Mouse (Mus musculus): ENCODE measurements around the gene Pcyt2. TPM values are rescaled to one million over a fixed set of nuclear protein-coding genes. Genes with fewer than 3 reads are reported as not detected.
A peak's percentile ranks its signal among the peaks of the same experiment; 100 is the strongest.

Gene Pcyt2
- polyA plus RNA-seq, 1 experiment from 2014 or later, result 239 TPM

GRCm38 (mm10) chr11:120658876-120659410, 41.2 kb upstream of the Pcyt2 start:
- no peak overlapping the region for H3K27ac ChIP-seq (ENCODE audit: low read length)
- 4% methylated on average over 24 of the region's 24 CpGs for WGBS
- peaks cover 73% of the 10 kb centered on the region for H3K27me3 ChIP-seq (ENCODE audit: control insufficient read depth, insufficient read depth, low read depth, low read length)
- ATAC-seq, result no peak
- peaks cover 11% of the 10 kb centered on the region; the same call in 1 of the 2 replicates for H3K4me1 ChIP-seq (ENCODE audit: control insufficient read depth, insufficient read depth, low read length)
- no peak overlapping the region for H3K9ac ChIP-seq (ENCODE audit: low read depth, low read length)
- H3K4me3 ChIP-seq (ENCODE audit: low read depth, low read length), result no peak overlapping the region
- no peak overlapping the region for H3K4me2 ChIP-seq (ENCODE audit: low read length)
- H3K36me3 ChIP-seq (ENCODE audit: control insufficient read depth, insufficient read depth, low read length), result no peaks in the 10 kb centered on the region
- H3K9me3 ChIP-seq (replicated peaks; ENCODE audit: control insufficient read depth, low read length, poor library complexity, severe bottlenecking), result no peaks in the 10 kb centered on the region

- peaks cover 11% of the 10 kb centered on the region; the same call in 1 of the 2 replicates for H3K4me1 ChIP-seq (ENCODE audit: control insufficient read depth, insufficient read depth, low read length)
- 91% methylated on average over 4 of the region's 4 CpGs for WGBS
These were observed 39.6 kb upstream of the Pcyt2 start for GRCm38 (mm10) chr11:120657301-120657700.

GRCm38 (mm10) chr11:120654741-120655140, 37.0 kb upstream of the Pcyt2 start:
- no peak overlapping the region for H3K4me2 ChIP-seq (ENCODE audit: low read length)
- no peaks in the 10 kb centered on the region for H3K36me3 ChIP-seq (ENCODE audit: control insufficient read depth, insufficient read depth, low read length)
- ATAC-seq, result no peak
- H3K4me1 ChIP-seq (ENCODE audit: control insufficient read depth, insufficient read depth, low read length), result no peaks in the 10 kb centered on the region; the same call in 1 of the 2 replicates
- no peak overlapping the region for H3K4me3 ChIP-seq (ENCODE audit: low read depth, low read length)
- no peaks in the 10 kb centered on the region for H3K9me3 ChIP-seq (replicated peaks; ENCODE audit: control insufficient read depth, low read length, poor library complexity, severe bottlenecking)
- peaks cover 33% of the 10 kb centered on the region for H3K27me3 ChIP-seq (ENCODE audit: control insufficient read depth, insufficient read depth, low read depth, low read length)
- H3K27ac ChIP-seq (ENCODE audit: low read length), result no peak overlapping the region
- 88% methylated on average over 3 of the region's 3 CpGs for WGBS
- no peak overlapping the region for H3K9ac ChIP-seq (ENCODE audit: low read depth, low read length)

More at GRCm38 (mm10) chr11:120657301-120657700, 39.6 kb upstream of the Pcyt2 start:
- H3K27me3 ChIP-seq (ENCODE audit: control insufficient read depth, insufficient read depth, low read depth, low read length), result peaks cover 58% of the 10 kb centered on the region
- no peaks in the 10 kb centered on the region for H3K36me3 ChIP-seq (ENCODE audit: control insufficient read depth, insufficient read depth, low read length)
- no peak overlapping the region for H3K4me3 ChIP-seq (ENCODE audit: low read depth, low read length)
- no peak overlapping the region for H3K4me2 ChIP-seq (ENCODE audit: low read length)
- no peak overlapping the region for H3K27ac ChIP-seq (ENCODE audit: low read length)
- no peak overlapping the region for H3K9ac ChIP-seq (ENCODE audit: low read depth, low read length)
- H3K9me3 ChIP-seq (replicated peaks; ENCODE audit: control insufficient read depth, low read length, poor library complexity, severe bottlenecking), result no peaks in the 10 kb centered on the region
- no peak for ATAC-seq

GRCm38 (mm10) chr11:120651872-120652271, 34.1 kb upstream of the Pcyt2 start:
- ATAC-seq, result no peak
- H3K4me3 ChIP-seq (ENCODE audit: low read depth, low read length), result no peak overlapping the region

GRCm38 (mm10) chr11:120648001-120648476, 30.3 kb upstream of the Pcyt2 start, which contains the start of gene Myadml2:
Gene Myadml2 (minus strand): TSS chr11:120648158.
- Histone ChIP-seq H3K4me3 (ENCODE audit: low read depth, low read length) (peak within 1 kb of the TSS; percentile 24), H3K27ac (ENCODE audit: low read length) (no peak within 1 kb of the TSS), H3K27me3 (ENCODE audit: control insufficient read depth, insufficient read depth, low read depth, low read length) (no peaks in the 10 kb centered on the region; the same call in 1 of the 2 replicates), H3K4me2 (ENCODE audit: low read length) (peak within 1 kb of the TSS; percentile 50), H3K36me3 (ENCODE audit: control insufficient read depth, insufficient read depth, low read length) (no peaks in the 10 kb centered on the region), H3K4me1 (ENCODE audit: control insufficient read depth, insufficient read depth, low read length) (peaks cover 5% of the 10 kb centered on the region; the same call in 1 of the 2 replicates), H3K9ac (ENCODE audit: low read depth, low read length) (peak within 1 kb of the TSS; percentile 13), H3K9me3 (replicated peaks; ENCODE audit: control insufficient read depth, low read length, poor library complexity, severe bottlenecking) (no peaks in the 10 kb centered on the region)
- ATAC-seq, result no peak
- WGBS, result 5% methylated on average over 13 of the region's 13 CpGs

More at GRCm38 (mm10) chr11:120651872-120652271, 34.1 kb upstream of the Pcyt2 start:
- 70% methylated on average over 3 of the region's 3 CpGs for WGBS
- H3K4me1 ChIP-seq (ENCODE audit: control insufficient read depth, insufficient read depth, low read length), result 0 out of 2 replicates have a peak, but pooled peaks cover 2% of the 10 kb centered on the region
- H3K9ac ChIP-seq (ENCODE audit: low read depth, low read length), result no peak overlapping the region
- H3K36me3 ChIP-seq (ENCODE audit: control insufficient read depth, insufficient read depth, low read length), result no peaks in the 10 kb centered on the region
- no peaks in the 10 kb centered on the region for H3K9me3 ChIP-seq (replicated peaks; ENCODE audit: control insufficient read depth, low read length, poor library complexity, severe bottlenecking)
- no peak overlapping the region for H3K27ac ChIP-seq (ENCODE audit: low read length)
- no peak overlapping the region for H3K4me2 ChIP-seq (ENCODE audit: low read length)
- H3K27me3 ChIP-seq (ENCODE audit: control insufficient read depth, insufficient read depth, low read depth, low read length), result peaks cover 4% of the 10 kb centered on the region; the same call in 1 of the 2 replicates

- no peak overlapping the region for H3K4me3 ChIP-seq (ENCODE audit: low read depth, low read length)
These were observed 29.5 kb upstream of the Pcyt2 start for GRCm38 (mm10) chr11:120647047-120647830.

GRCm38 (mm10) chr11:120643601-120643987, 25.9 kb upstream of the Pcyt2 start, which contains the start of gene Pycr1:
Gene Pycr1 (minus strand): TSS chr11:120643769.
- under 1% methylated on average over 15 of the region's 15 CpGs for WGBS
- peak within 1 kb of the TSS; percentile 75 for H3K9ac ChIP-seq (ENCODE audit: low read depth, low read length)
- H3K9me3 ChIP-seq (replicated peaks; ENCODE audit: control insufficient read depth, low read length, poor library complexity, severe bottlenecking), result no peaks in the 10 kb centered on the region
- H3K4me2 ChIP-seq (ENCODE audit: low read length), result peak within 1 kb of the TSS; percentile 85
- H3K36me3 ChIP-seq (ENCODE audit: control insufficient read depth, insufficient read depth, low read length), result no peaks in the 10 kb centered on the region
- H3K4me3 ChIP-seq (ENCODE audit: low read depth, low read length), result peak within 1 kb of the TSS; percentile 52
- peak within 1 kb of the TSS; percentile 45; the same call in 1 of the 2 replicates for H3K27ac ChIP-seq (ENCODE audit: low read length)
- H3K4me1 ChIP-seq (ENCODE audit: control insufficient read depth, insufficient read depth, low read length), result peaks cover 10% of the 10 kb centered on the region
- H3K27me3 ChIP-seq (ENCODE audit: control insufficient read depth, insufficient read depth, low read depth, low read length), result no peaks in the 10 kb centered on the region; the same call in 1 of the 2 replicates
- ATAC-seq, result peak; percentile 99

More at GRCm38 (mm10) chr11:120647047-120647830, 29.5 kb upstream of the Pcyt2 start:
- Histone ChIP-seq H3K9ac (ENCODE audit: low read depth, low read length) (no peak overlapping the region), H3K27ac (ENCODE audit: low read length) (no peak overlapping the region), H3K27me3 (ENCODE audit: control insufficient read depth, insufficient read depth, low read depth, low read length) (no peaks in the 10 kb centered on the region; the same call in 1 of the 2 replicates), H3K4me1 (ENCODE audit: control insufficient read depth, insufficient read depth, low read length) (peaks cover 10% of the 10 kb centered on the region), H3K36me3 (ENCODE audit: control insufficient read depth, insufficient read depth, low read length) (no peaks in the 10 kb centered on the region), H3K4me2 (ENCODE audit: low read length) (peak overlapping the region; percentile 50; the same call in 1 of the 2 replicates), H3K9me3 (replicated peaks; ENCODE audit: control insufficient read depth, low read length, poor library complexity, severe bottlenecking) (no peaks in the 10 kb centered on the region)
- 81% methylated on average over 35 of the region's 35 CpGs for WGBS
- no peak for ATAC-seq

GRCm38 (mm10) chr11:120642939-120643600, 25.3 kb upstream of the Pcyt2 start:
- no peaks in the 10 kb centered on the region; the same call in 1 of the 2 replicates for H3K27me3 ChIP-seq (ENCODE audit: control insufficient read depth, insufficient read depth, low read depth, low read length)
- 3% methylated on average over 18 of the region's 18 CpGs for WGBS
- peak overlapping the region; percentile 45; the same call in 1 of the 2 replicates for H3K27ac ChIP-seq (ENCODE audit: low read length)
- H3K4me1 ChIP-seq (ENCODE audit: control insufficient read depth, insufficient read depth, low read length), result peaks cover 8% of the 10 kb centered on the region
- peak; percentile 65 for ATAC-seq
- H3K9ac ChIP-seq (ENCODE audit: low read depth, low read length), result peak overlapping the region; percentile 75
- H3K36me3 ChIP-seq (ENCODE audit: control insufficient read depth, insufficient read depth, low read length), result no peaks in the 10 kb centered on the region
- H3K4me3 ChIP-seq (ENCODE audit: low read depth, low read length), result peak overlapping the region; percentile 52
- no peaks in the 10 kb centered on the region for H3K9me3 ChIP-seq (replicated peaks; ENCODE audit: control insufficient read depth, low read length, poor library complexity, severe bottlenecking)
- peak overlapping the region; percentile 85 for H3K4me2 ChIP-seq (ENCODE audit: low read length)
